Mouse (Mus musculus) embryonic facial prominence, embryonic 14.5 days (tissue): ENCODE measurements around the gene Tma16. TPM values are rescaled to one million over a fixed set of nuclear protein-coding genes. Genes with fewer than 3 reads are reported as not detected.

Source experiments
- ATAC-seq: fragments of 200-750 bp; cut with Nextera tagmentation; 2 replicates; pipeline ENCODE4 v1.8.0; 2017; ENCODE audit warnings: low read depth, moderate number of reproducible peaks, moderate TSS enrichment
- DNase-seq: peaks from one replicate; pipeline ENCODE4 v3.0.0-alpha.2; 2015; ENCODE audit warnings: low spot score
- H3K27ac ChIP-seq: fragments of 300-500 bp; sonication (generic); replicated peaks from 2 replicates; pipeline ENCODE4 v1.5.1; 2014; ENCODE audit warnings: low read depth, mild to moderate bottlenecking, low read length, moderate library complexity
- H3K27me3 ChIP-seq: fragments of 300-500 bp; sonication (generic); replicated peaks from 2 replicates; pipeline ENCODE4 v1.6.1; 2014; ENCODE audit warnings: low read length; ENCODE audit not compliant: control insufficient read depth, insufficient read depth
- H3K36me3 ChIP-seq: fragments of 300-500 bp; sonication (generic); 2 replicates; pipeline ENCODE4 v1.6.1; 2014; ENCODE audit warnings: low read length, mixed read lengths; ENCODE audit not compliant: control insufficient read depth, insufficient read depth
- H3K4me1 ChIP-seq: fragments of 300-500 bp; sonication (generic); 2 replicates; pipeline ENCODE4 v1.6.1; 2014; ENCODE audit warnings: antibody characterized with exemption, low read length; ENCODE audit not compliant: control insufficient read depth, insufficient read depth
- H3K4me2 ChIP-seq: fragments of 300-500 bp; sonication (generic); 2 replicates; pipeline ENCODE4 v1.6.1; 2014; ENCODE audit warnings: low read depth, mild to moderate bottlenecking, low read length, moderate library complexity, mixed read lengths
- H3K4me3 ChIP-seq: fragments of 300-500 bp; sonication (generic); 2 replicates; pipeline ENCODE4 v1.5.1; 2014; ENCODE audit warnings: low read depth, mild to moderate bottlenecking, low read length
- H3K9ac ChIP-seq: fragments of 300-500 bp; sonication (generic); 2 replicates; pipeline ENCODE4 v1.6.1; 2014; ENCODE audit warnings: low read depth, mild to moderate bottlenecking, low read length, moderate library complexity, mixed read lengths
- H3K9me3 ChIP-seq: fragments of 300-500 bp; sonication (generic); 2 replicates; pipeline ENCODE4 v1.6.1; 2016; ENCODE audit warnings: low read length; ENCODE audit not compliant: control insufficient read depth
- WGBS: fragments of 180-500 bp; shearing (Covaris S2); extraction: QIAGEN DNeasy Blood & Tissue Kit; methylation state at CpG from one replicate; pipeline ENCODE4 v1.1.7; 2014; 5-methylcytosine and 5-hydroxymethylcytosine counted together
- polyA plus RNA-seq: library from polyadenylated mRNA; unstranded; fragments of >200 nt; fragmentation: Nextera tagmentation; extraction: Ambion mirVana; gene quantifications from 2 replicates; pipeline ENCODE4 v1.2.1, GENCODE M21; 2014

Tma16 gene
- polyA plus RNA-seq, 1 experiment from 2014 or later, result 10.9 TPM

DNA sequence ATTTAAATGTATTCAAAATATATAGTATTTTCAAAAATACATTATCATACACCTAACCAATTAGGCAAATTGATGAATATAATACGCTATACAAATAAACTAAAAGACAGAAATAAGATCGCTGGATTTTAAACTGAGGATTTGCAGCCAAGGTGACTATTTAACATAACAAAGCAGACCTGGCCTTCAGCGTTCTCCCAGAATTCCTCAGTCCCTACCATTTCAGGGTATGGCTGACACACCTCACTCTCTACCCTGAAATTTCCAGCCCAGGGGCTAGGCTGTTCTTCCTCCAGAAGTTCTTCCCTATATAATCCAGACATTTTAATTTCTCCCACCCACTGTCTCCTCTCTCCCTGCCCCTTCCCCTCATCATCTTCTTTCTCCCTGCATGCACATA lies 2.2 kb upstream of the Tma16 start:
- Histone ChIP-seq H3K9ac (no peak overlapping the region), H3K36me3 (no peaks in the 10 kb centered on the region), H3K4me2 (no peak overlapping the region), H3K27me3 (no peaks in the 10 kb centered on the region), H3K4me3 (no peak overlapping the region), H3K9me3 (no peaks in the 10 kb centered on the region), H3K4me1 (peaks cover 4% of the 10 kb centered on the region; the same call in 1 of the 2 replicates), H3K27ac (no peak overlapping the region)
- ATAC-seq (no peak), DNase-seq (no peak)
- WGBS, result 45% methylated on average over 3 of the region's 3 CpGs

- ATAC-seq, result no peak
- Histone ChIP-seq H3K4me2 (no peak overlapping the region), H3K27ac (no peak overlapping the region), H3K9ac (no peak overlapping the region), H3K9me3 (no peaks in the 10 kb centered on the region), H3K27me3 (no peaks in the 10 kb centered on the region), H3K4me3 (no peak overlapping the region), H3K4me1 (no peaks in the 10 kb centered on the region), H3K36me3 (peaks cover 56% of the 10 kb centered on the region)
- WGBS, result 98% methylated on average over 3 of the region's 3 CpGs
- DNase-seq, result no peak
Measured at GRCm38 (mm10) chr8:66476880-66477279, 9.4 kb downstream of the Tma16 start.

DNA sequence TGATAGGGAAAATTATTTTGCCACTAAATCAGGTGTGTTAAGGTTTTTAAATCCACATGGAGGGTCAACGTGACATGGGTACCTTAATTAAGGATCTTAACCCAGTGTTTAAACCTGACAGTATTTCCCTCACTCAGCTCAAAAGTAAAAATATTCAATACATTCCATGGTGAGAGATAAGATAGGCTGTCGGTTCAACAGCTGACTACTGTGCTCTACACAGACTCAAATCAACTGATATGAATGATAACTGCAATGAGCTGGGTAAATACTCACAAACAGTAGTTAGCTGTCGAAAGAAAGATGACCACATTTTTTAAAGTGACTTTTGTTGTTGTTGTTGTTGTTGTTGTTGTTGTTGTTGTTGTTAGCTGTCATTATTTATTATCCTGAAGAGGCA lies 16.5 kb downstream of the Tma16 start:
- DNase-seq (no peak), ATAC-seq (no peak)
- 83% methylated on average over 3 of the region's 3 CpGs for WGBS
- no peaks in the 10 kb centered on the region for H3K4me1 ChIP-seq
- H3K27ac ChIP-seq, result no peak overlapping the region
- no peak overlapping the region for H3K4me2 ChIP-seq
- H3K4me3 ChIP-seq, result no peak overlapping the region
- H3K36me3 ChIP-seq, result 0 out of 2 replicates have a peak, but pooled peaks cover under 1% of the 10 kb centered on the region
- no peak overlapping the region for H3K9ac ChIP-seq
- H3K27me3 ChIP-seq, result no peaks in the 10 kb centered on the region
- H3K9me3 ChIP-seq, result no peaks in the 10 kb centered on the region

GRCm38 (mm10) chr8:66457057-66457456 lies 29.3 kb downstream of the Tma16 start:
- H3K4me1 ChIP-seq, result no peaks in the 10 kb centered on the region
- H3K9me3 ChIP-seq, result no peaks in the 10 kb centered on the region
- no peaks in the 10 kb centered on the region for H3K27me3 ChIP-seq
- no peak overlapping the region for H3K27ac ChIP-seq
- H3K4me2 ChIP-seq, result no peak overlapping the region
- no peak overlapping the region for H3K9ac ChIP-seq
- H3K36me3 ChIP-seq, result no peaks in the 10 kb centered on the region
- no peak overlapping the region for H3K4me3 ChIP-seq
- ATAC-seq (no peak), DNase-seq (no peak)

DNA sequence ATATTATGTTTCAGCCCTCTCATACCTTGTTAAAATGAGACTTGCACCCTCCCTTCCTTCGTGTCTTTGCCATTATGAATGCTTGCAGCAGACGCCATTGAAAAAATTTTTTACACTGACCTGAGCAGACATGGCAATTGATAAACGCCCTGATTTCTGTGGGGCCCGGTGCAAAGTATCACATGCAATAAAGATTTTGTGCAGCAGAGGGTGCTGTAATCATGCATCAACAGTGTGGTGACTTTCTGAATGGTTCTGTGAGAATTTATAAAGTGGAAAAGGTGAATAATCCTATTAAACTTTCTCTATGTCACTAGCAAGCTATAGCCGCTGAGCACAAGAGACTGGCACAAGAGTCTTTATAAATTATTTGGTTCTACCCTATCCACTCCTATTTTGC lies 35.6 kb downstream of the Tma16 start:
- Histone ChIP-seq H3K27ac (no peak overlapping the region), H3K4me2 (no peak overlapping the region), H3K27me3 (no peaks in the 10 kb centered on the region), H3K9ac (no peak overlapping the region), H3K4me3 (no peak overlapping the region), H3K36me3 (no peaks in the 10 kb centered on the region), H3K9me3 (no peaks in the 10 kb centered on the region), H3K4me1 (no peaks in the 10 kb centered on the region)
- DNase-seq (no peak), ATAC-seq (no peak)
- 21% methylated on average over 5 of the region's 5 CpGs for WGBS

- Histone ChIP-seq H3K27ac (no peak overlapping the region), H3K9me3 (no peaks in the 10 kb centered on the region), H3K27me3 (no peaks in the 10 kb centered on the region), H3K9ac (no peak overlapping the region), H3K4me2 (no peak overlapping the region), H3K36me3 (no peaks in the 10 kb centered on the region), H3K4me3 (no peak overlapping the region), H3K4me1 (no peaks in the 10 kb centered on the region)
- DNase-seq (no peak), ATAC-seq (no peak)
- 72% methylated on average over 3 of the region's 3 CpGs for WGBS
Measured at GRCm38 (mm10) chr8:66445351-66445750, 41.0 kb downstream of the Tma16 start.

GRCm38 (mm10) chr8:66444141-66444540 lies 42.2 kb downstream of the Tma16 start:
- Histone ChIP-seq H3K36me3 (no peaks in the 10 kb centered on the region), H3K27ac (no peak overlapping the region), H3K9me3 (no peaks in the 10 kb centered on the region), H3K4me1 (no peaks in the 10 kb centered on the region), H3K4me2 (no peak overlapping the region), H3K27me3 (no peaks in the 10 kb centered on the region), H3K4me3 (no peak overlapping the region), H3K9ac (no peak overlapping the region)
- no peak for DNase-seq
- no peak for ATAC-seq
- 73% methylated on average over 5 of the region's 5 CpGs for WGBS

DNA sequence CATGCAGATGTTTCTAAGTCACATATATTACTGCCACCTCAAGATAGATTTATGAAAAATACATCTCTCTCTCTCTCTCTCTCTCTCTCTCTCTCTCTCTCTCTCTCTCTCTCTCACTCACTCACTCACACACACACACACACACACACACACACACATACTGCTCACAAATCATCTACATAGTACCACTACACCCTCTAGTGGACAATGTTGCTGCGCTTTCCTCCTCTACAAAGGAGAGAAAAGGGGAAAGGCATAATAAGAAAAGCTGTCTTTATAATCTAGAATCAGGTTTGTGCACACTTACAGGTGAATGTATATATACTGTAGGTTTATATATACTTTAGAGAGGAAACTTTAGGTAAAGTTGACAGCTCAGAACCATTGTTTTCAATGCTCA lies 43.6 kb downstream of the Tma16 start:
- Histone ChIP-seq H3K4me3 (no peak overlapping the region), H3K4me2 (no peak overlapping the region), H3K9ac (no peak overlapping the region), H3K27ac (no peak overlapping the region), H3K4me1 (no peaks in the 10 kb centered on the region), H3K9me3 (no peaks in the 10 kb centered on the region), H3K27me3 (no peaks in the 10 kb centered on the region), H3K36me3 (no peaks in the 10 kb centered on the region)
- DNase-seq, result peak; percentile 47
- ATAC-seq, result no peak
- 24% methylated on average over 1 of the region's 1 CpGs for WGBS

- WGBS, result 0% methylated on average over 1 of the region's 1 CpGs
- H3K9me3 ChIP-seq, result no peaks in the 10 kb centered on the region
- H3K9ac ChIP-seq, result no peak overlapping the region
- ATAC-seq, result 0 out of 2 replicates have a peak, but pooled peaks have one; percentile 44
- no peaks in the 10 kb centered on the region for H3K27me3 ChIP-seq
- H3K36me3 ChIP-seq, result no peaks in the 10 kb centered on the region
- no peaks in the 10 kb centered on the region for H3K4me1 ChIP-seq
- H3K4me2 ChIP-seq, result no peak overlapping the region
- H3K4me3 ChIP-seq, result no peak overlapping the region
- DNase-seq, result peak; percentile 12
- H3K27ac ChIP-seq, result no peak overlapping the region
Measured at GRCm38 (mm10) chr8:66441123-66441522, 45.2 kb downstream of the Tma16 start.
